Mouse (Mus musculus): ENCODE measurements around the gene Ywhab.

- TF ChIP-seq TCF3 (IDR thresholded peaks at IDR 0.05; ENCODE audit: insufficient read length, low read depth), result no peak
- TF ChIP-seq MAX (IDR thresholded peaks at IDR 0.05; ENCODE audit: low read depth), result no peak
- TF ChIP-seq USF1 (IDR thresholded peaks at IDR 0.05; ENCODE audit: low read depth), result no peak
- no peak for TF ChIP-seq E2F4 (IDR thresholded peaks at IDR 0.05; ENCODE audit: insufficient read depth)
- no peak for TF ChIP-seq MYOD1 (IDR thresholded peaks at IDR 0.05; ENCODE audit: control insufficient read depth in 1 of 3, insufficient read length in 2 of 3, low read depth in 2 of 3)
These were observed 9.7 kb downstream of the Ywhab start for GRCm38 (mm10) chr2:164004503-164004902.

All from myocyte (in vitro differentiated cells).